Mouse (Mus musculus): ENCODE results near the gene Amz1. TPM values are rescaled to one million over a fixed set of nuclear protein-coding genes. Genes with fewer than 3 reads are reported as not detected.

The Amz1 gene
- polyA plus RNA-seq, 1 experiment from 2014 or later = 1.2 TPM

- no peak for ATAC-seq (ENCODE audit: insufficient read depth, low FRiP score)
- Histone ChIP-seq H3K36me3 (ENCODE audit: control insufficient read depth, insufficient read depth, low read length) (no peaks in the 10 kb centered on the region), H3K4me3 (replicated peaks; ENCODE audit: low read length) (no peak overlapping the region), H3K9ac (ENCODE audit: low read length) (no peak overlapping the region; the same call in 1 of the 2 replicates), H3K4me1 (ENCODE audit: control insufficient read depth, insufficient read depth, low read length) (peaks cover 55% of the 10 kb centered on the region), H3K27me3 (ENCODE audit: control insufficient read depth, insufficient read depth, low read length) (no peaks in the 10 kb centered on the region), H3K9me3 (replicated peaks; ENCODE audit: control insufficient read depth, low read length) (no peaks in the 10 kb centered on the region), H3K4me2 (ENCODE audit: low read depth, low read length) (peak overlapping the region; percentile 22; the same call in 1 of the 2 replicates), H3K27ac (ENCODE audit: low read length) (peak overlapping the region; percentile 97)
- WGBS = 43% methylated on average over 5 of the region's 5 CpGs
Observed at GRCm38 (mm10) chr5:140768333-140768732, 44.4 kb downstream of the Amz1 start.

- Histone ChIP-seq H3K9me3 (replicated peaks; ENCODE audit: control insufficient read depth, low read length) (no peaks in the 10 kb centered on the region), H3K4me3 (replicated peaks; ENCODE audit: low read length) (no peak overlapping the region), H3K27me3 (ENCODE audit: control insufficient read depth, insufficient read depth, low read length) (no peaks in the 10 kb centered on the region), H3K4me2 (ENCODE audit: low read depth, low read length) (no peak overlapping the region), H3K27ac (ENCODE audit: low read length) (peak overlapping the region; percentile 94), H3K4me1 (ENCODE audit: control insufficient read depth, insufficient read depth, low read length) (peaks cover 50% of the 10 kb centered on the region), H3K9ac (ENCODE audit: low read length) (peak overlapping the region; percentile 49; the same call in 1 of the 2 replicates), H3K36me3 (ENCODE audit: control insufficient read depth, insufficient read depth, low read length) (no peaks in the 10 kb centered on the region)
- 20% methylated on average over 6 of the region's 6 CpGs for WGBS
- no peak for ATAC-seq (ENCODE audit: insufficient read depth, low FRiP score)
Observed at GRCm38 (mm10) chr5:140771612-140772011, 47.7 kb downstream of the Amz1 start.

- WGBS = 34% methylated on average over 7 of the region's 7 CpGs
- Histone ChIP-seq H3K27ac (ENCODE audit: low read length) (peak overlapping the region; percentile 94), H3K4me1 (ENCODE audit: control insufficient read depth, insufficient read depth, low read length) (peaks cover 46% of the 10 kb centered on the region), H3K27me3 (ENCODE audit: control insufficient read depth, insufficient read depth, low read length) (no peaks in the 10 kb centered on the region), H3K36me3 (ENCODE audit: control insufficient read depth, insufficient read depth, low read length) (no peaks in the 10 kb centered on the region), H3K4me3 (replicated peaks; ENCODE audit: low read length) (no peak overlapping the region), H3K4me2 (ENCODE audit: low read depth, low read length) (no peak overlapping the region), H3K9ac (ENCODE audit: low read length) (peak overlapping the region; percentile 49; the same call in 1 of the 2 replicates), H3K9me3 (replicated peaks; ENCODE audit: control insufficient read depth, low read length) (no peaks in the 10 kb centered on the region)
- no peak for ATAC-seq (ENCODE audit: insufficient read depth, low FRiP score)
Observed at GRCm38 (mm10) chr5:140772158-140772557, 48.2 kb downstream of the Amz1 start.

GRCm38 (mm10) chr5:140775111-140775510 lies 51.2 kb downstream of the Amz1 start:
- peaks cover 29% of the 10 kb centered on the region for H3K4me1 ChIP-seq (ENCODE audit: control insufficient read depth, insufficient read depth, low read length)
- 88% methylated on average over 4 of the region's 4 CpGs for WGBS
- H3K4me3 ChIP-seq (replicated peaks; ENCODE audit: low read length) = no peak overlapping the region
- no peak overlapping the region for H3K9ac ChIP-seq (ENCODE audit: low read length)
- ATAC-seq (ENCODE audit: insufficient read depth, low FRiP score) = no peak
- H3K4me2 ChIP-seq (ENCODE audit: low read depth, low read length) = no peak overlapping the region
- H3K27me3 ChIP-seq (ENCODE audit: control insufficient read depth, insufficient read depth, low read length) = no peaks in the 10 kb centered on the region
- no peaks in the 10 kb centered on the region for H3K36me3 ChIP-seq (ENCODE audit: control insufficient read depth, insufficient read depth, low read length)
- H3K9me3 ChIP-seq (replicated peaks; ENCODE audit: control insufficient read depth, low read length) = no peaks in the 10 kb centered on the region
- no peak overlapping the region for H3K27ac ChIP-seq (ENCODE audit: low read length)

- no peaks in the 10 kb centered on the region for H3K36me3 ChIP-seq (ENCODE audit: control insufficient read depth, insufficient read depth, low read length)
- H3K9me3 ChIP-seq (replicated peaks; ENCODE audit: control insufficient read depth, low read length) = no peaks in the 10 kb centered on the region
- H3K9ac ChIP-seq (ENCODE audit: low read length) = no peak overlapping the region
- peak overlapping the region; percentile 54 for H3K27ac ChIP-seq (ENCODE audit: low read length)
- no peak overlapping the region for H3K4me2 ChIP-seq (ENCODE audit: low read depth, low read length)
- H3K27me3 ChIP-seq (ENCODE audit: control insufficient read depth, insufficient read depth, low read length) = no peaks in the 10 kb centered on the region
- no peak for ATAC-seq (ENCODE audit: insufficient read depth, low FRiP score)
- 66% methylated on average over 9 of the region's 9 CpGs for WGBS
- H3K4me3 ChIP-seq (replicated peaks; ENCODE audit: low read length) = no peak overlapping the region
- peaks cover 18% of the 10 kb centered on the region for H3K4me1 ChIP-seq (ENCODE audit: control insufficient read depth, insufficient read depth, low read length)
Observed at GRCm38 (mm10) chr5:140776968-140777367, 53.0 kb downstream of the Amz1 start.

GRCm38 (mm10) chr5:140781122-140781521 lies 57.2 kb downstream of the Amz1 start:
- Histone ChIP-seq H3K4me1 (ENCODE audit: control insufficient read depth, insufficient read depth, low read length) (peaks cover 16% of the 10 kb centered on the region), H3K27ac (ENCODE audit: low read length) (no peak overlapping the region), H3K27me3 (ENCODE audit: control insufficient read depth, insufficient read depth, low read length) (no peaks in the 10 kb centered on the region), H3K4me3 (replicated peaks; ENCODE audit: low read length) (no peak overlapping the region), H3K9me3 (replicated peaks; ENCODE audit: control insufficient read depth, low read length) (no peaks in the 10 kb centered on the region), H3K9ac (ENCODE audit: low read length) (no peak overlapping the region), H3K4me2 (ENCODE audit: low read depth, low read length) (no peak overlapping the region), H3K36me3 (ENCODE audit: control insufficient read depth, insufficient read depth, low read length) (peaks cover 19% of the 10 kb centered on the region)
- ATAC-seq (ENCODE audit: insufficient read depth, low FRiP score) = no peak
- WGBS = 86% methylated on average over 5 of the region's 5 CpGs

- peaks cover 19% of the 10 kb centered on the region for H3K4me1 ChIP-seq (ENCODE audit: control insufficient read depth, insufficient read depth, low read length)
- no peaks in the 10 kb centered on the region for H3K9me3 ChIP-seq (replicated peaks; ENCODE audit: control insufficient read depth, low read length)
- peaks cover 19% of the 10 kb centered on the region for H3K36me3 ChIP-seq (ENCODE audit: control insufficient read depth, insufficient read depth, low read length)
- H3K27ac ChIP-seq (ENCODE audit: low read length) = no peak overlapping the region
- no peak overlapping the region for H3K4me2 ChIP-seq (ENCODE audit: low read depth, low read length)
- H3K27me3 ChIP-seq (ENCODE audit: control insufficient read depth, insufficient read depth, low read length) = no peaks in the 10 kb centered on the region
- no peak overlapping the region for H3K4me3 ChIP-seq (replicated peaks; ENCODE audit: low read length)
- H3K9ac ChIP-seq (ENCODE audit: low read length) = no peak overlapping the region
- no peak for ATAC-seq (ENCODE audit: insufficient read depth, low FRiP score)
- WGBS = 92% methylated on average over 8 of the region's 8 CpGs
Observed at GRCm38 (mm10) chr5:140781886-140782572, 58.1 kb downstream of the Amz1 start.

GRCm38 (mm10) chr5:140783577-140783976 lies 59.6 kb downstream of the Amz1 start:
- no peak for ATAC-seq (ENCODE audit: insufficient read depth, low FRiP score)
- peaks cover 19% of the 10 kb centered on the region for H3K4me1 ChIP-seq (ENCODE audit: control insufficient read depth, insufficient read depth, low read length)
- no peaks in the 10 kb centered on the region for H3K27me3 ChIP-seq (ENCODE audit: control insufficient read depth, insufficient read depth, low read length)
- H3K4me2 ChIP-seq (ENCODE audit: low read depth, low read length) = no peak overlapping the region
- H3K9ac ChIP-seq (ENCODE audit: low read length) = no peak overlapping the region
- no peak overlapping the region for H3K27ac ChIP-seq (ENCODE audit: low read length)
- H3K36me3 ChIP-seq (ENCODE audit: control insufficient read depth, insufficient read depth, low read length) = peaks cover 19% of the 10 kb centered on the region
- H3K9me3 ChIP-seq (replicated peaks; ENCODE audit: control insufficient read depth, low read length) = no peaks in the 10 kb centered on the region
- no peak overlapping the region for H3K4me3 ChIP-seq (replicated peaks; ENCODE audit: low read length)
- whole genome bisulfite sequencing = 98% methylated on average over 4 of the region's 4 CpGs

- Histone ChIP-seq H3K4me3 (replicated peaks; ENCODE audit: low read length) (no peak overlapping the region), H3K27ac (ENCODE audit: low read length) (no peak overlapping the region), H3K4me1 (ENCODE audit: control insufficient read depth, insufficient read depth, low read length) (peaks cover 20% of the 10 kb centered on the region), H3K9ac (ENCODE audit: low read length) (no peak overlapping the region), H3K27me3 (ENCODE audit: control insufficient read depth, insufficient read depth, low read length) (no peaks in the 10 kb centered on the region), H3K9me3 (replicated peaks; ENCODE audit: control insufficient read depth, low read length) (no peaks in the 10 kb centered on the region), H3K4me2 (ENCODE audit: low read depth, low read length) (no peak overlapping the region), H3K36me3 (ENCODE audit: control insufficient read depth, insufficient read depth, low read length) (peaks cover 19% of the 10 kb centered on the region)
- ATAC-seq (ENCODE audit: insufficient read depth, low FRiP score) = no peak
- WGBS = 79% methylated on average over 6 of the region's 6 CpGs
Observed at GRCm38 (mm10) chr5:140784288-140784687, 60.4 kb downstream of the Amz1 start.
